Mouse (Mus musculus): ENCODE measurements around the gene Rasgrp4.
"Not testable (repeated sequence)": the region's sequence is repeated elsewhere in the genome, so short reads cannot be mapped to it uniquely, and the experiment has no call there.

Gene Rasgrp4

DNA sequence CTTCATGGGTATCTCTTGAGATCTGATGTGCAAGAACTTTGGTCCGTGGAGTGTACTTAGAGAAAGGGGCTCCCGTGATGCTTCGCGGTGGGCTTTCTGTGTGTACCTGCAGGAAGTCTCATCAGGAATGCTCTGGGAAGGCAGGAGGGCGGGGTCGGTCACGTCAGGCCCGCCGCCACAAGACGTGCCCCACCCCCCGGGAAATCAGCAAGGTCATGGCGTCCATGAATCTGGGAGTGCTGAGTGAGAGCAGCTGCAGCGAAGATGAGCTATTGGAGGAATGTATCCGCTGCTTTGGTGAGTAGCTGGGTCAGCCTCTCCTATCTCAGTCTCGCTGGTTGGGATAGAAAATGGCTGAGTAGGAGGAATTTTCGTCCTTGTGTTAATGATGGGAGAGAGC is 2.8 kb downstream of the Rasgrp4 start:
- H3K9me3 ChIP-seq (ENCODE audit: low read length): no peaks in the 10 kb centered on the region
- TF ChIP-seq NANOG (IDR thresholded peaks at IDR 0.05; ENCODE audit: borderline replicate concordance, low read length) (no peak), CTCF (conservative IDR thresholded peaks at IDR 0.05; ENCODE audit: low read length) (no peak), POU5F1 (IDR thresholded peaks at IDR 0.05; ENCODE audit: borderline replicate concordance, low read length) (no peak)
- peaks cover 9% of the 10 kb centered on the region for H3K36me3 ChIP-seq (ENCODE audit: insufficient read depth, low read length)
- peak overlapping the region; percentile 73 for H3K4me3 ChIP-seq (replicated peaks; ENCODE audit: low read length)
- H3K27me3 ChIP-seq (ENCODE audit: insufficient read depth, low read length): peaks cover 4% of the 10 kb centered on the region
- H3K4me1 ChIP-seq (replicated peaks; ENCODE audit: low read depth, low read length): peaks cover 54% of the 10 kb centered on the region

DNA sequence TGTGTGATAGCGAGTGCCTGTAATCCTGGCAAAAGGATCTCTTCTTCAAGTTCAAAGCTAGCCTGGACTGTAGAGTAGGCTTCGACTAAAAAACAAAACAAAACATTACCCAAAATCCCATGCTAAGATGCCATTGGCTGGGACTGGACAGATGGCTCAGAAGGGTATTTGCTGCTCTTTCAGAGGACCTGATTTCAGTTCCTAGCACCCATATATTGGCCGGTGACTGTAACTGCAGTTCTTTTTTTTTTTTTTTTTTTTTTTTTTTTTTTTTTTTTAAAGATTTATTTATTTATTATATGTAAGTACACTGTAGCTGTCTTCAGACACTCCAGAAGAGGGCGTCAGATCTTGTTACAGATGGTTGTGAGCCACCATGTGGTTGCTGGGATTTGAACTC is 4.6 kb downstream of the Rasgrp4 start:
- H3K27me3 ChIP-seq (ENCODE audit: insufficient read depth, low read length); H3K9me3 ChIP-seq (ENCODE audit: low read length); H3K4me3 ChIP-seq (replicated peaks; ENCODE audit: low read length): not testable (repeated sequence)
- Histone ChIP-seq H3K36me3 (ENCODE audit: insufficient read depth, low read length) (peaks cover 14% of the 10 kb centered on the region), H3K4me1 (replicated peaks; ENCODE audit: low read depth, low read length) (peaks cover 57% of the 10 kb centered on the region)

DNA sequence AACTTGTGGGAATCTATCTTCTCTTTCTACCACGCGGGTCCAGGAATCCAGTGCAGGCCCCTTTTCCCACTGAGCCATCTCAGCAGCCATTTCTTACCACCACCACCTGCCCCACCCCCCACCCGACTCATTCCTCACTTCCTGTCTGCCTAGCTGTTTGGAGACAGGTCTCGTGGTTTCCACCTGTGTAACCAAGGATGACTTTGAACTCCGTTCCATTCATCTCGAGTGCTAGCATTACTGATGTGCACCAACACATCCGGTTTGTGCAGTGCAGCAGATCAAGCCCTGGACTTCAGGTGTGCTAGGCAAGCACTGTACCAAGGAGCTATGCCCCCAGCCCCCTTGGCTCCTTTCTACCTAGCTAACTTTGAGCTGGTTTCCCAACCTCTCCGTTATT is 6.8 kb downstream of the Rasgrp4 start:
- TF ChIP-seq NANOG (IDR thresholded peaks at IDR 0.05; ENCODE audit: borderline replicate concordance, low read length) (no peak), POU5F1 (IDR thresholded peaks at IDR 0.05; ENCODE audit: borderline replicate concordance, low read length) (no peak), CTCF (conservative IDR thresholded peaks at IDR 0.05; ENCODE audit: low read length) (no peak)
- H3K27me3 ChIP-seq (ENCODE audit: insufficient read depth, low read length): no peaks in the 10 kb centered on the region
- no peaks in the 10 kb centered on the region for H3K9me3 ChIP-seq (ENCODE audit: low read length)
- H3K4me3 ChIP-seq (replicated peaks; ENCODE audit: low read length): no peak overlapping the region
- H3K4me1 ChIP-seq (replicated peaks; ENCODE audit: low read depth, low read length): peaks cover 44% of the 10 kb centered on the region
- H3K36me3 ChIP-seq (ENCODE audit: insufficient read depth, low read length): peaks cover 28% of the 10 kb centered on the region

DNA sequence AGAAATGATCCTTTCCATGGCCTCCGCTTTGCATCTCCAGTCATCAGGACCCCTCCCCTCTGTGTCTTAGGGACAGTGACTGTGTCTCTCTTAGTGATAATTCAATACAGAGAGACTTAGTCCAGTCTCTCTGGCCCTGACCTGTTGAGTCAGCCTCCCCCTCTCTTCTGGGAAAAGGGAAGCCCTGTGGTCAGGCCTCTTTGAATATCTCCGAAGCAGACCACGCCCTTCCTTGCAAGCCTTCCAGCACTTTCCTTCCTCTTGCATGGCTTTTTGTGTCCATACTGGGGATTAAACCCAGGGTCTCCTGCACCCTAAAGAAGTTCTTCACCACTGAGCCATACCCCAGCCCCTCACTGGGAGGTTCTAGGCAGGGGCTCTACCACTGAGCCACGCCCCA is 9.4 kb downstream of the Rasgrp4 start:
- H3K4me3 ChIP-seq (replicated peaks; ENCODE audit: low read length): no peak overlapping the region
- H3K4me1 ChIP-seq (replicated peaks; ENCODE audit: low read depth, low read length): peaks cover 24% of the 10 kb centered on the region
- H3K9me3 ChIP-seq (ENCODE audit: low read length): no peaks in the 10 kb centered on the region
- TF ChIP-seq NANOG (IDR thresholded peaks at IDR 0.05; ENCODE audit: borderline replicate concordance, low read length): no peak
- no peak for TF ChIP-seq CTCF (conservative IDR thresholded peaks at IDR 0.05; ENCODE audit: low read length)
- TF ChIP-seq POU5F1 (IDR thresholded peaks at IDR 0.05; ENCODE audit: borderline replicate concordance, low read length): no peak
- H3K27me3 ChIP-seq (ENCODE audit: insufficient read depth, low read length): no peaks in the 10 kb centered on the region
- H3K36me3 ChIP-seq (ENCODE audit: insufficient read depth, low read length): peaks cover 45% of the 10 kb centered on the region

DNA sequence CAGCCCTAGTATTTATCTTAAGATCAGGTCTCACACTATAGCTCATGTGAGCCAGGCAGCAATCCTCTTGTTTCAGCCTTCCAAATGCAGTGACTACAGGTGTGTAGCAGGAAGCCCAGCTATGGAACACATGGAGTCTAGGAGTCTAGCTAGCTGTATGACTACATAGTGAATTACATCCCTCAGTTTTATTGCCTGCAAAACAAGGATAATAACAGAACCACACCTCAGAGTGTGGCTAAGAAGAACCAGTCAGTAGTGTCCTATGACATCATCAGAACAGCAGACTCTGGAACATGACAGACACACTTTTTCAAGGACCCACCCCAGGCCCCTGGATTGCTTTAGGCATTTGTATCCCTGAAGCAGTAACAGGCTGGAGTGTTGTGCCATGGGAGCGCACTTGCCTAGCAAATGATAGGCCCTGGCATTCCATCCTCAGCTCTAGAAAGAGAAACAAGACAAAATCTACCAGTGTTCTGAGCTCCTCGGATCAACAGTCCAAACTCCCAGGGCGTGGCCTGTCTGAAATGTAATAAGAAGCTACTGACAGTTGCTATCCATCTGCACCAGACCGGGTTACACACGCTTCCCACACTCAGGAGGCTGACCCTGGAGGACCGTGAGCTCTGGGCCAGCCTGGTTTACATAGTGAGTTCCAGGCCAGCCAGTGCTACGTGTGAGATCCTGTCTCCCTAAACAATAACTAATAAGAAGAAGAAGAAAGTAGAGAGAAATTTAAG is 12.1 kb downstream of the Rasgrp4 start:
- H3K36me3 ChIP-seq (ENCODE audit: insufficient read depth, low read length): peaks cover 56% of the 10 kb centered on the region
- H3K4me3 ChIP-seq (replicated peaks; ENCODE audit: low read length): no peak overlapping the region
- peaks cover 13% of the 10 kb centered on the region for H3K4me1 ChIP-seq (replicated peaks; ENCODE audit: low read depth, low read length)
- no peaks in the 10 kb centered on the region for H3K9me3 ChIP-seq (ENCODE audit: low read length)
- TF ChIP-seq POU5F1 (IDR thresholded peaks at IDR 0.05; ENCODE audit: borderline replicate concordance, low read length) (no peak), NANOG (IDR thresholded peaks at IDR 0.05; ENCODE audit: borderline replicate concordance, low read length) (no peak), CTCF (conservative IDR thresholded peaks at IDR 0.05; ENCODE audit: low read length) (no peak)
- H3K27me3 ChIP-seq (ENCODE audit: insufficient read depth, low read length): no peaks in the 10 kb centered on the region

DNA sequence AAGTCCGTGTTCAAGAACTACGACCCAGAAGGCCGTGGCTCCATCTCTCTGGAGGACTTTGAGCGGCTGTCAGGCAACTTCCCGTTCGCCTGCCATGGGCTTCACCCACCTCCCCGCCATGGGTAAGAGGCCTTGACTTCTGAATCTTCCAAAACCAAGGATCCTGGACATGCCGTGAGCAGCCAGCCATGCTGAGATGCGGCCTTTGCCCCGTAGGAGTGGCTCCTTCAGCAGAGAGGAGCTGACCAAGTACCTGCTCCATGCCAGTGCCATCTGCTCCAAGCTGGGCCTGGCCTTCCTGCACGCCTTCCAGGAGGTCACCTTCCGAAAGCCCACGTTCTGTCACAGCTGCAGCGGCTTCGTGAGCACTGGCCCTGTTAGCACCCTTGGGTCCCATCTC is 14.1 kb downstream of the Rasgrp4 start:
- no peaks in the 10 kb centered on the region for H3K9me3 ChIP-seq (ENCODE audit: low read length)
- TF ChIP-seq NANOG (IDR thresholded peaks at IDR 0.05; ENCODE audit: borderline replicate concordance, low read length) (no peak), CTCF (conservative IDR thresholded peaks at IDR 0.05; ENCODE audit: low read length) (no peak), POU5F1 (IDR thresholded peaks at IDR 0.05; ENCODE audit: borderline replicate concordance, low read length) (no peak)
- H3K36me3 ChIP-seq (ENCODE audit: insufficient read depth, low read length): peaks cover 58% of the 10 kb centered on the region
- H3K4me3 ChIP-seq (replicated peaks; ENCODE audit: low read length): no peak overlapping the region
- H3K27me3 ChIP-seq (ENCODE audit: insufficient read depth, low read length): no peaks in the 10 kb centered on the region
- peaks cover 19% of the 10 kb centered on the region for H3K4me1 ChIP-seq (replicated peaks; ENCODE audit: low read depth, low read length)

DNA sequence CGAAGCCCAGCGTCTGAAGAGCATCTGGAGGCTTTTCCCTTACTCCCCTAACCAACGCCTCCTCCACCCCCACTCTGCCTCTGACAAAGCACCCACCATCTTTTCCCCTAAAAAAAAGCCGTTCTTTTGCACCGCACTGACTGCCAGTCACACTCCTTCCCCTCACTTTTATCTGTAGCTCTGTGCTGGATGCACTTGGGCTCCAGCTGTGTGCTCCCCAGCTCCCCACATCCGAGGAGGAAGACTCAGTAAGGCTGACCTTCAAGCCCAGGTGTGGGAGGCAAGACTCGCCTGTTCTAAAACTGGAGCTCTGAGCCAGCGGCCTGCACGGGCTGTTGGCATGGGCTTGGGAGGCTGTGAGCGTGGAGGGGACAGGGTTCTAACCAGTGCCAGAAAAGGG is 16.8 kb downstream of the Rasgrp4 start:
- peaks cover 28% of the 10 kb centered on the region for H3K4me1 ChIP-seq (replicated peaks; ENCODE audit: low read depth, low read length)
- no peak for TF ChIP-seq CTCF (conservative IDR thresholded peaks at IDR 0.05; ENCODE audit: low read length)
- no peak for TF ChIP-seq POU5F1 (IDR thresholded peaks at IDR 0.05; ENCODE audit: borderline replicate concordance, low read length)
- no peak for TF ChIP-seq NANOG (IDR thresholded peaks at IDR 0.05; ENCODE audit: borderline replicate concordance, low read length)
- H3K9me3 ChIP-seq (ENCODE audit: low read length): no peaks in the 10 kb centered on the region
- no peak overlapping the region for H3K4me3 ChIP-seq (replicated peaks; ENCODE audit: low read length)
- H3K36me3 ChIP-seq (ENCODE audit: insufficient read depth, low read length): peaks cover 51% of the 10 kb centered on the region
- H3K27me3 ChIP-seq (ENCODE audit: insufficient read depth, low read length): no peaks in the 10 kb centered on the region

DNA sequence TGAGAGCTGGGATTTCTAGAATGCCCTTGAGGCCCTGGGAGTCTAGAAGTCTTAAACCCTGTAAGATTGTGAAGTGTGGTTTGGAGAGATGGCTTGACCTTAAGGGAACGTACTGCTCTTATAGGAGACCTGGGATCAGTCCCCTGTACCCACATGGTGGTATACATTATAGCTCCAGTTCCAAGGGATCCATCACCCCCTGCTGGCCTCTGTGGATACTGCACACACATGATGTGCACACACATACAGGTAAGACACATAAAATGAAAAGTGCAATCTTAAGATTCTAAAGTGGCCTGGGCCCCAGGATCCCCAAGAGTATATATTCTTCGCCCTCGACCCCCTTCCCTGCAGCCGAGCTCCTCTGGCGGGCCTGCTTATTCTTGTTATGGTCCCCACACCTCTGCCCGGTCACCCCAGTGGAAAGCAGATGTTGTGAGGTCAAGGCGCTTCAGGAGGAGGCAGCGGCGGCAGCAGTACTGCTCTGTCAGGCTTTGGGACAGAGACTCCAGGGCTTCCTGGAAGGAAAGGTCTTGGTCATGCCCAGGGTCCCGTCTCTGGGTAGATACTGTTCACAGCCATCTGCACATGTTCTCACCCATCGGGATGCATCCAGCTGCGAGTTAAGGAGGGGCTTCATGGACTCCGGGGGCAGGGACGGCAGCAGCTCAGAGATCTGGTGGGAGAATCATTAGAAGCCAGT is 19.5 kb downstream of the Rasgrp4 start:
- peaks cover 33% of the 10 kb centered on the region for H3K36me3 ChIP-seq (ENCODE audit: insufficient read depth, low read length)
- no peaks in the 10 kb centered on the region for H3K9me3 ChIP-seq (ENCODE audit: low read length)
- H3K4me3 ChIP-seq (replicated peaks; ENCODE audit: low read length): peak overlapping the region; percentile 99; the same call in 1 of the 2 replicates
- H3K4me1 ChIP-seq (replicated peaks; ENCODE audit: low read depth, low read length): peaks cover 47% of the 10 kb centered on the region
- TF ChIP-seq NANOG (IDR thresholded peaks at IDR 0.05; ENCODE audit: borderline replicate concordance, low read length) (no peak), CTCF (conservative IDR thresholded peaks at IDR 0.05; ENCODE audit: low read length) (peak; percentile 64), POU5F1 (IDR thresholded peaks at IDR 0.05; ENCODE audit: borderline replicate concordance, low read length) (no peak)
- no peaks in the 10 kb centered on the region for H3K27me3 ChIP-seq (ENCODE audit: insufficient read depth, low read length)

All from E14TG2a.4 (cell line).